Mouse (Mus musculus) yolk sac, embryonic 10.5 days (tissue): ENCODE data around the gene Cbln3.

Experiments
- DNase-seq: peaks from one replicate; pipeline ENCODE4 v3.0.0-alpha.2; 2017; ENCODE audit warnings: low spot score

Cbln3 gene

GRCm38 (mm10) chr14:55879623-55880022, 4.6 kb downstream of the Cbln3 start:
- DNase-seq, result no peak

GRCm38 (mm10) chr14:55878316-55878940, 5.8 kb downstream of the Cbln3 start:
- no peak for DNase-seq

GRCm38 (mm10) chr14:55877469-55878315, 6.5 kb downstream of the Cbln3 start:
- no peak for DNase-seq

GRCm38 (mm10) chr14:55873714-55874683, 10.2 kb downstream of the Cbln3 start:
- peak; percentile 84 for DNase-seq

- no peak for DNase-seq
Observed at GRCm38 (mm10) chr14:55873242-55873713, 10.9 kb downstream of the Cbln3 start.

GRCm38 (mm10) chr14:55872551-55872950, 11.6 kb downstream of the Cbln3 start:
- DNase-seq, result no peak

- DNase-seq, result no peak
Observed at GRCm38 (mm10) chr14:55872039-55872438, 12.2 kb downstream of the Cbln3 start.

- DNase-seq, result no peak
Observed at GRCm38 (mm10) chr14:55869538-55869937, 14.7 kb downstream of the Cbln3 start.

GRCm38 (mm10) chr14:55868230-55869026, 15.8 kb downstream of the Cbln3 start:
- no peak for DNase-seq

GRCm38 (mm10) chr14:55866962-55867361, 17.2 kb downstream of the Cbln3 start:
- no peak for DNase-seq

GRCm38 (mm10) chr14:55863773-55864172, 20.4 kb downstream of the Cbln3 start:
- peak; percentile 66 for DNase-seq

- DNase-seq, result no peak
Observed at GRCm38 (mm10) chr14:55862970-55863369, 21.2 kb downstream of the Cbln3 start.

- DNase-seq, result no peak
Observed at GRCm38 (mm10) chr14:55862186-55862585, 22.0 kb downstream of the Cbln3 start.

GRCm38 (mm10) chr14:55857588-55857987, 26.6 kb downstream of the Cbln3 start:
- DNase-seq, result no peak

- peak; percentile 88 for DNase-seq
Observed at GRCm38 (mm10) chr14:55855101-55855561, 29.1 kb downstream of the Cbln3 start.

GRCm38 (mm10) chr14:55854406-55855100, 29.6 kb downstream of the Cbln3 start:
- DNase-seq, result peak; percentile 50

- peak; percentile 97 for DNase-seq
Observed at GRCm38 (mm10) chr14:55853621-55854285, 30.4 kb downstream of the Cbln3 start, which contains the start of gene Nynrin. Gene Nynrin (plus strand): TSS chr14:55854010.

- peak; percentile 83 for DNase-seq
Observed at GRCm38 (mm10) chr14:55852646-55853551, 31.3 kb downstream of the Cbln3 start.

GRCm38 (mm10) chr14:55850885-55851284, 33.3 kb downstream of the Cbln3 start:
- DNase-seq, result no peak
